Mouse (Mus musculus) heart, postnatal 0 days (tissue): ENCODE measurements around the gene Pfkm. TPM values are rescaled to one million over a fixed set of nuclear protein-coding genes. Genes with fewer than 3 reads are reported as not detected.

Experiments used
- ATAC-seq: fragments of 200-750 bp; cut with Nextera tagmentation; 2 replicates; pipeline ENCODE4 v1.8.0; 2017; ENCODE audit warnings: low read depth, moderate number of reproducible peaks, moderate library complexity; ENCODE audit not compliant: insufficient read depth
- DNase-seq: peaks from one replicate; pipeline ENCODE4 v3.0.0-alpha.2; 2016; ENCODE audit warnings: low spot score
- H3K27ac ChIP-seq: fragments of 300-500 bp; sonication (generic); 2 replicates; pipeline ENCODE4 v1.5.1; 2014; ENCODE audit warnings: low read depth, mild to moderate bottlenecking
- H3K27me3 ChIP-seq: fragments of 300-500 bp; sonication (generic); 2 replicates; pipeline ENCODE4 v1.6.1; 2014; ENCODE audit warnings: low read length, mixed read lengths; ENCODE audit not compliant: control insufficient read depth, insufficient read depth
- H3K36me3 ChIP-seq: fragments of 300-500 bp; sonication (generic); replicated peaks from 2 replicates; pipeline ENCODE4 v1.6.1; 2014; ENCODE audit warnings: low read length, mixed read lengths; ENCODE audit not compliant: control insufficient read depth, insufficient read depth
- H3K4me1 ChIP-seq: fragments of 300-500 bp; sonication (generic); 2 replicates; pipeline ENCODE4 v1.6.1; 2014; ENCODE audit warnings: antibody characterized with exemption; ENCODE audit not compliant: control insufficient read depth, insufficient read depth
- H3K4me2 ChIP-seq: fragments of 300-500 bp; sonication (generic); 2 replicates; pipeline ENCODE4 v1.6.1; 2014; ENCODE audit warnings: low read depth, mild to moderate bottlenecking, low read length, moderate library complexity
- H3K4me3 ChIP-seq: fragments of 300-500 bp; sonication (generic); 2 replicates; pipeline ENCODE4 v1.5.1; 2014; ENCODE audit warnings: low read depth, low read length
- H3K9ac ChIP-seq: fragments of 300-500 bp; sonication (generic); replicated peaks from 2 replicates; pipeline ENCODE4 v1.6.1; 2014; ENCODE audit warnings: low read depth, low read length, mixed read lengths
- H3K9me3 ChIP-seq: fragments of 300-500 bp; sonication (generic); replicated peaks from 2 replicates; pipeline ENCODE4 v1.6.1; 2016; ENCODE audit warnings: low read length; ENCODE audit not compliant: control insufficient read depth
- CTCF ChIP-seq: IDR thresholded peaks from 2 replicates; pipeline ENCODE4 v1.5.1; 2016; ENCODE audit warnings: antibody characterized with exemption, control low read depth, low read depth
- EP300 ChIP-seq: IDR thresholded peaks from 2 replicates; pipeline ENCODE4 v1.6.1; 2016; ENCODE audit warnings: antibody characterized with exemption, low read depth
- WGBS: fragments of 180-500 bp; shearing (Covaris S2); extraction: QIAGEN DNeasy Blood & Tissue Kit; methylation state at CpG from one replicate; pipeline ENCODE4 v1.1.7; 2014; 5-methylcytosine and 5-hydroxymethylcytosine counted together
- polyA plus RNA-seq: library from polyadenylated mRNA; unstranded; fragments of >200 nt; fragmentation: Nextera tagmentation; extraction: Ambion mirVana; gene quantifications from 2 replicates; pipeline ENCODE4 v1.2.1, GENCODE M21; 2015
- total RNA-seq: library from RNA; depleted of rRNA; stranded (reverse); fragments of >200 nt; gene quantifications from 2 replicates; pipeline ENCODE4 v1.2.3, GENCODE M21; 2014; ENCODE audit warnings: low replicate concordance

Pfkm gene
- total and polyA plus RNA-seq, 2 experiments from 2014 or later = 213 to 216 TPM

GRCm38 (mm10) chr15:98119363-98119762 lies 27.0 kb downstream of the Pfkm start:
- Histone ChIP-seq H3K9me3 (no peaks in the 10 kb centered on the region), H3K36me3 (peaks cover 73% of the 10 kb centered on the region), H3K4me3 (no peak overlapping the region), H3K9ac (no peak overlapping the region), H3K4me2 (no peak overlapping the region), H3K27ac (no peak overlapping the region), H3K4me1 (peaks cover 13% of the 10 kb centered on the region; the same call in 1 of the 2 replicates), H3K27me3 (no peaks in the 10 kb centered on the region)
- 89% methylated on average over 12 of the region's 12 CpGs for WGBS
- TF ChIP-seq CTCF = no peak
- TF ChIP-seq EP300 = no peak
- ATAC-seq (no peak), DNase-seq (no peak)

GRCm38 (mm10) chr15:98120831-98121230 lies 28.4 kb downstream of the Pfkm start:
- DNase-seq (no peak), ATAC-seq (no peak)
- H3K4me2 ChIP-seq = no peak overlapping the region
- H3K36me3 ChIP-seq = peaks cover 88% of the 10 kb centered on the region
- WGBS = 89% methylated on average over 20 of the region's 20 CpGs
- H3K27ac ChIP-seq = no peak overlapping the region
- TF ChIP-seq EP300 (no peak), CTCF (no peak)
- no peak overlapping the region for H3K9ac ChIP-seq
- no peaks in the 10 kb centered on the region for H3K27me3 ChIP-seq
- H3K4me3 ChIP-seq = no peak overlapping the region
- H3K4me1 ChIP-seq = 0 out of 2 replicates have a peak, but pooled peaks cover 2% of the 10 kb centered on the region
- H3K9me3 ChIP-seq = no peaks in the 10 kb centered on the region

GRCm38 (mm10) chr15:98131001-98131400 lies 38.6 kb downstream of the Pfkm start:
- H3K36me3 ChIP-seq = peaks cover 99% of the 10 kb centered on the region
- peak; percentile 37; the same call in 1 of the 2 replicates for ATAC-seq
- peak overlapping the region; percentile 24; the same call in 1 of the 2 replicates for H3K27ac ChIP-seq

GRCm38 (mm10) chr15:98131451-98131850 lies 39.1 kb downstream of the Pfkm start:
- ATAC-seq (no peak), DNase-seq (no peak)
- 85% methylated on average over 7 of the region's 7 CpGs for WGBS
- no peaks in the 10 kb centered on the region for H3K27me3 ChIP-seq
- no peaks in the 10 kb centered on the region for H3K4me1 ChIP-seq
- H3K4me3 ChIP-seq = no peak overlapping the region
- peaks cover 99% of the 10 kb centered on the region for H3K36me3 ChIP-seq
- H3K9ac ChIP-seq = no peak overlapping the region
- TF ChIP-seq EP300 = no peak
- no peak for TF ChIP-seq CTCF
- H3K4me2 ChIP-seq = no peak overlapping the region
- H3K27ac ChIP-seq = peak overlapping the region; percentile 24; the same call in 1 of the 2 replicates
- H3K9me3 ChIP-seq = no peaks in the 10 kb centered on the region

More at GRCm38 (mm10) chr15:98131001-98131400, 38.6 kb downstream of the Pfkm start:
- Histone ChIP-seq H3K9me3 (no peaks in the 10 kb centered on the region), H3K4me3 (no peak overlapping the region), H3K9ac (no peak overlapping the region), H3K4me1 (no peaks in the 10 kb centered on the region), H3K4me2 (no peak overlapping the region), H3K27me3 (no peaks in the 10 kb centered on the region)
- no peak for TF ChIP-seq EP300
- TF ChIP-seq CTCF = no peak
- 75% methylated on average over 4 of the region's 4 CpGs for WGBS
- DNase-seq = no peak

- WGBS = 68% methylated on average over 15 of the region's 15 CpGs
- Histone ChIP-seq H3K9me3 (no peaks in the 10 kb centered on the region), H3K27ac (no peak overlapping the region), H3K27me3 (no peaks in the 10 kb centered on the region), H3K4me3 (no peak overlapping the region), H3K4me1 (no peaks in the 10 kb centered on the region), H3K36me3 (peaks cover 99% of the 10 kb centered on the region), H3K4me2 (no peak overlapping the region), H3K9ac (no peak overlapping the region)
- peak; percentile 31; the same call in 1 of the 2 replicates for ATAC-seq
- DNase-seq = no peak
- TF ChIP-seq EP300 (no peak), CTCF (no peak)
Measured at GRCm38 (mm10) chr15:98131942-98132655, 39.7 kb downstream of the Pfkm start.

- 88% methylated on average over 3 of the region's 3 CpGs for WGBS
- no peak for ATAC-seq
- no peaks in the 10 kb centered on the region for H3K9me3 ChIP-seq
- no peak overlapping the region for H3K9ac ChIP-seq
- no peak overlapping the region for H3K4me3 ChIP-seq
- TF ChIP-seq EP300 (no peak), CTCF (no peak)
- H3K4me1 ChIP-seq = no peaks in the 10 kb centered on the region
- H3K36me3 ChIP-seq = peaks cover 88% of the 10 kb centered on the region
- no peaks in the 10 kb centered on the region for H3K27me3 ChIP-seq
- H3K4me2 ChIP-seq = no peak overlapping the region
- no peak overlapping the region for H3K27ac ChIP-seq
- no peak for DNase-seq
Measured at GRCm38 (mm10) chr15:98133471-98133870, 41.1 kb downstream of the Pfkm start.
